Mouse (Mus musculus) cerebellum, adult (tissue): ENCODE measurements around the gene Apoo.
"Not testable (repeated sequence)": the region's sequence is repeated elsewhere in the genome, so short reads cannot be mapped to it uniquely, and the experiment has no call there.

Source experiments
- ATAC-seq: cut with Nextera tagmentation; 2 replicates; pipeline ENCODE4 v1.9.2; 2017; ENCODE audit warnings: mild to moderate bottlenecking, moderate library complexity, mixed read lengths; ENCODE audit not compliant: insufficient number of reproducible peaks, low FRiP score, low TSS enrichment

Apoo gene

DNA sequence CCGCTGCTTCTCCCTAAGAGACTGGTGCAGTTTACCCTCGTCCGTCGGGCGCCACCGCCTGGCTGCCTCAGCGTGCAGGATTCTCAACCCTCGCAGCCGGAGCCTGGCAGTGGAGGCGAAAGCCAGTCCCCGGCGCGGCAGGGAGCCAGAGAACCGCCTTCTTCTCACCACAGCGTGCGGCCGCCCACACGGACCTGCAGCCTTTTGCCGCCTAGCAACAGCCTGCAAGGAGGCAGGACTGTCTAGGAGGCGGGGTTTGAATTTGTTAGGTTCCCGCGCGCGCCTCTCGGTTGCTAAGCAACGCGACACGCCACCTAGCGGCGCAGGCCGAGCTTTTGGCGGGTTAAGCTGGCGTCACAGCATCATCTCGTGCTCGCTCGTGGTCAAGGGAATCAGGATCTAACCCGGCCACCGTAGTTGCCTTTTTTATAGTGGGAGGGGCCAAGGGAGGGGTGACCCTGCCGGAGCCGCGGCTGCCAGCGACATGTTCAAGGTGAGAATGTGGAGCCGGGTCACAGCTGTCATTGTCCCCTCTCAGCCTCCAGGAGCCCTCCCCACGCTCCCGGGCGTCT, at the start of gene Apoo, which contains the start of gene Fam90a1b:
Gene Apoo (plus strand): TSS at position 448 of the 572 bp plus-strand sequence.
Gene Fam90a1b (minus strand): TSS at position 108 of the 572 bp plus-strand sequence.
- ATAC-seq = peak; percentile 98

DNA sequence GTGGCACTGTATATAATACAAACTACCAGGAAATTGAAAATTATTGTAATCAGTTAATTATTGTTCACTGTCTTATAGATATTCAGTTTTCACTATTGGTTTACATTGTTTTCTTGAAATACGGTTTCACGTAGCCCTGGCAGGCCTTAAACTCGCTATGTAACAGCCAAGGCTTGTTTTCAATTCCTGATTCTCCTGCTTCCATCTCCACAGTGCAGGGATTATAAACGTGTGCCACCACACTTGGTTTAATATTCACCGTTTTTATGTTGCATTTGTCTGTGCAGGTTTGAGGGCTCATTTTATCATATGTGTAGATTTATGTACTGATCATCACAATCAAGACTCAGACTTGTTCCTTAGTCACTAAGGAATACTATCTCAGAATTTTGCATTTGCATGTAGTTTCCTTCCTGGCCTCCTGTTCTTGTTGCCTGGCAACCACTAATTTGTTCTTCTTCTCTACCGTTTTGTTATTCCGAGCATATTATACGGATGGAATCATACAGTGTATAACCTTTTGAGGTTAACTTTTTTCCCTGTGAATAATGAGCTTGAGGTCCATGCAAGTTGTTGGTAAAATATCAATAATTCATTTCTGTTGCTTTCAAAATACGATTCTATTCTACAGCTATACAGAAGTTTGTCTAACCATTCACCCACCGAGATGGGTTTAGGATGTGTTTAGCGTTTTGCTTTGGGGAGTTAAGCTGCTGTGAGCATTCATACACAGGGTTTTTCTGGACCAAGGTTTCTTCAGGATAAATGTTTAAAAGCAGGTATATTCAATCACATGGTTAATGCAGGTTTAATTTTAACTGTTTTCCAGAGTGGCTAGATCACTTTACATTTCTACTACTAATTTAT, 45.6 kb upstream of the Apoo start:
- no peak for ATAC-seq

DNA sequence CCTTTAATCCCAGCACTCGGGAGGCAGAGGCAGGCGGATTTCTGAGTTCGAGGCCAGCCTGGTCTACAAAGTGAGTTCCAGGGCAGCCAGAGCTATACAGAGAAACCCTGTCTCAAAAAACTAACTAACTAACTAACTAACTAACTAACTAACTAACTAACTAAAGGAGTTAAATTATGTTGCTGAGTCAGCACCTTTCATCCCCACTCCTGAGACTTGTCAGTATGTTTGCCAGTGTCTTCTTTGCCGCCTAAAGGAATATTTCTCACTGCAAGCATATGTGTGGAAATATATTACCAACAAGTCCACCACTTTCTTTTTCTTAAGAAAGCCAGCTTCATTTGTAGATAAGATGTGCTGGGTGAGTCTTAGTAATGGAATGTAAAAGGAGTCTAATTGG, 23.3 kb upstream of the Apoo start:
- ATAC-seq = not testable (repeated sequence)

DNA sequence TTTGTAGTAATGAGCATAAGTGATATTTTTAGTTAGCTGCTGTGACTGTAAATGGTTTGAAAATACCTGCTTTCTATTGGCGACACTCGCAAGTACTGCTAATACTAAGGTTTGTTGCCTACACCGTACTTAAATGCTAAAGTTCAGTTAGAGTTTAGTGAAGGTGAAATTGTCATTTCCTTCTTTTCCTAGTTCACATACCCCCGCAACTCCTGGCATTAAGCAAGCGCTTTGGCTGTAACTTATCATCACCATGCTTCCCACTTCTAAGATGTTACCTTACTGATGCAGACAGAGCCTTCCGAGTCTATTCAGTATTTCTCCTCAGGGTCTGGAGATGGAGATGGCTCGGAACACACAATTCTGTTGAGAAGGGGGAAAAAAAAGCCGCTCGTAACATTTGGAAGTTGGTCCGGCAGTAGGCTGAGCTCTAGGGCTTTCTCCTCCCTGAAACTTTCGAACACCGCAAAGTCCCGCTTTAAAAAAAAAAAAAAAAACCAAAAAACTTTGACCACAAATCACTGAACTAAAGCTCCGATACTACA, 1.5 kb upstream of the Apoo start:
- ATAC-seq = no peak

DNA sequence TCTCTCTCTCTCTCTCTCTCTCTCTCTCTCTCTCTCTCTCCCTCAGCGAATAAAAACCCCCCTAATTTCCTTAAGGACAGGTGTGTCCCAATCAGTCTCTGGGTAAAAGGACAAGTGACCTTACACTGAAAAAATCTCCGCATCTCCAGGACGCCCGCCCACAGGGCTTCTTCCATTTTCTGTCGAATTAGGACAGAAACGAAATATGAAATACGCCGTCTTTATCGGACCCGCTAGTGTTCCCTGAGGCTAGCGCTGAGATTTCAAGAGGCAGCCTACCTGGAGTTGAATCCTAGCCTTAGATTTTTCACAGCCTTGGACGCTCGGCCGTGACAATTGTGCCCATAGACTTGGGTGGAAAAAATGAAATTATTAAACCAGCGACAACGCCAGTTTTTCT, 888 bp upstream of the Apoo start:
- ATAC-seq = no peak

DNA sequence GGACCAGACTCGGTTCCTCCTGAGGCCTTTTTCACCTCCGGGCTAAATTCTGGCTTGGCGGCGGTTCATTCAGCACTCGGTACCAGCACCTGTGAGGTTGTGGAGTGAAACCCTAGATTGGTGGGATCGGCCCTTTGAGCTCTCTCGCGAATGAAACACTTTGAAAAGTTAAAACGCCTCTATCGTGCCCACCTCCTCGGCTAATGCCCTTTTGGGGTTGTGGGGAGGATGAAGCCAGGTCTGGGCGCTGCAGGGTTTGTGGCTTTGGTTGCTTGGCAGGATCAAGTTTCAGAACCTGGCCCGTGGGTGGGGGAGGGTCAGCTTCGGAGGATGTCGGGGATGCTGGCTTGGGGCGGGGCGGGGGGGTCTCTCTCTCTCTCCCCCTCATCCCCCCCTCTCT, 331 bp downstream of the Apoo start:
- ATAC-seq = peak; percentile 46; the same call in 1 of the 2 replicates

DNA sequence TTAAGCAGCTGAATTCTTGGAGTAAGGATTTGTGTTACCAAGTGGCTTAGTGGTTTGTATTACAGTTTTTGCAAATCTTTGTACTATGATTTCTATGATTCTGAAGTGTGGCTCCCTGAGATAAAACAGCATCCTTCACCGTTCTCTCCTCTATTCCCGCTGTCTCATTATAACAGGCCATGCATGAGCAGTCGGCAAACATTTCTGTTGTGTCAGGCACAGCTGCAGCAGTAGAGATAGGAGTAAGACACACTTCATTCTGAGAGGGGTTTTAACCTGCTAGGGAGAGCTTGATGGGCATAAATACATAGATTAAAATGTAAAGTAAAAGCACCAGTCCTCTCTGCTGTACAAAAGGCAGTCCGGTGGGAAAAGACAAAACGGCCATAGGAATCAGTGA, 11.8 kb downstream of the Apoo start:
- ATAC-seq = no peak

DNA sequence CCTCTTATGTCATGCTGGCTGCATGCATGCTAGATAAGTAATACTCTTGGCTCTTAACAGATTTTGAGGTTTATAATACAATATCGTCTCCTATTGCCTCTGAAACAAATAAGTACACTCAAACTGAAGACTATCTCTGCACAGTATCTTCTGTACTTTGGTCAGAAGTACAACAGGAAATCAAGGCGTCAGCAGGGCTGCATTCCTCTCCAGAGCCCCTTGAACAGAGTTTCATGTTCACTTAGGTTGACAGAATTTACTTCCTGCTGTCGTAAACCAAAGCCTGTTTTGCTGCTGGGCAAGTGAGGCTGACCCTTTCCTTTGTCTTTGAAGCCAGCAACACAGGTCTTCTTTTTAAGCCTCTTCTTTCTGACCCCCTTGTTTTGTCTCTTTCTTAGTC, 42.1 kb downstream of the Apoo start:
- no peak for ATAC-seq

DNA sequence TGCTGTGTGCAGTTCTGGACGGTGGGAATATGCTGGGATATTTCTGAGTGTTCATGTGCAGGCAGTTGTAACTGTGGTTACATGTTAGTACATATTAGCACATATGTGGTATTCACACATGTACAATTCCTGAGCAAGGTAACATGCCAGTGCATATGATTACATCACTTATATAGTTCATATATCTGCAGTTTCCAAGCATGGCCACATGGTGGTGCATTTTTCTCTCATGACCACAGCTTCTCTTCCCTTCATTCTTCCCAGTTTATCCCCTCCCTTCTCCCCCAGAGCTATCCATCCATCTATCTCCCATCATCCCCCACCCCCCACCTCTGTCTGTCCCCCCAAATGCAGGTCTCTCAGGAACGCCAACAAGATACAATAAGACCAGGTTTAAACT, 53.3 kb downstream of the Apoo start:
- ATAC-seq = no peak

DNA sequence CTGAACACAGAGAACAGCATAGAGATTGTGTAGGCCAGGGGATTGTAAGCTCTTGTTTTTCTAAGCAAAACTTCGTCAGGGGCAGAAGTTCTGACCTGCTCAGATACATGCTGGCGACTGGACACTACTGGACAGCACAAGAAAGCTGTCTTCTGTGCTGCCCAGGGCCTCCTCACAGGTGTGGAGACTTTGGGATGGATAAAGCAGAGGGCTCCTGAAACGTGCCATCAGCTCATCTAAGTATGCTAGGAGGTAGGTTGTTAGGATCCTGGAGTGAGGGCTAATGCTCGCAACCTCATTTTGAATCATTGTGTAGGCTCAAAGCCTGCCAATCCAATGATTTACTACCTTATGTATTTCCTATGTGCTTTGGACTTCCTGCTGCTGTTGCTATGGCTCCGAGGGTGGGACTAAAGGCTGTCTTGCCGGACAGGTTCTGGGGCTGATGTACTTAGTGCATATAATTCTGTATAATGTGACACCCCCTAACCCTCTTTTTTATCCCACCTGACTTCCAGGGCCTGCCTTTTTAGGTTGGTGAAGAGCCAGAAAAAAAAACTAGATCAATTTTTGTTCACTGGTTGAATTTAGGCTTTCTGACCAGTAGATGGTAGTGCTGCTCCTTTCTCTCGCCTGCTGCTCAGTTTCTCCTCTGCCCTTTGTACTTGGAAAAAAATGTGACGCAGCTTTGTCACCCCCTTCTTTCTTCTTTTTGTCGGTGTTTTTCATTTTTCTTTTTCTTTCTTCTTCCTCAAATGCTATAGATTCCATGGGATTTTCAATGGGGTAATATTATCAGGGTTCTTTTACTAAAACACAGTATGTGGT, 64.8 kb downstream of the Apoo start:
- no peak for ATAC-seq

DNA sequence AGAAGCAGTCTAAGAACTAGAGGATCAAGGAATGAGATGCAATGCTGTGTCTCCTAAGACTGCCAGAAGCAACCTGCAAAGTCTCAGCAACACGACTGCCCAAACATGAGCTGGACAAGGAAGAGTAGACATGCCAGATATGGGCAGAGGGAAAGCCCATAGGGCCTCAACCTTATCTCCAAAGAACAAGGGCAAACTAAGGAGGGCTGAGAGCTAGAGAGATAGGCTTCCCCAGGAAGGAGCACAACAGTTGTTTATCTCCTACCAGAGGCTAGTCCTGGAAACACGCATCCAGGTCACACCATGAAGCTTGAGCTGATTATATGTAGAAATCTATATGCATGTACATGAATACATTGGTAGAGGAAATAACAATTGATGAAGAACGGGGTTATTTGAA, 78.5 kb downstream of the Apoo start:
- ATAC-seq = not testable (repeated sequence)

DNA sequence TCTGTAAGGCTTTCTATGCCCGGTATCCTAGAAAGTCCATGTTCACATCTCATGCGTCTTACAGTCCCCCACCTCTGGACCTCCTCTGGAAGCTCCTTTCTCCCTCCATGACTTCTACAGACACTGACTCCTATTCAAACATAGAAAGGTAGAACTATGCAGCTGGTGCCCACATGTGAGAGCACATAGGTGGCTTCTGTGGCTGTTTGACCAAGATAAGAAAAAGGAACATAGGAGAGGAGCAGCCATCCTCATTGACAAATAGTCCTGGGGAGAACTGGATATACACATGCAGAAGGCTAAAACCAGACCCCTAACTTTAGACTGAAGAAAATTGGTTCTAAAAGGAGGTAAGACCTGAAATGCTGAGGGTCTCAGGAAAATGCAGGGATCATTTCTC, 79.1 kb downstream of the Apoo start:
- not testable (repeated sequence) for ATAC-seq

DNA sequence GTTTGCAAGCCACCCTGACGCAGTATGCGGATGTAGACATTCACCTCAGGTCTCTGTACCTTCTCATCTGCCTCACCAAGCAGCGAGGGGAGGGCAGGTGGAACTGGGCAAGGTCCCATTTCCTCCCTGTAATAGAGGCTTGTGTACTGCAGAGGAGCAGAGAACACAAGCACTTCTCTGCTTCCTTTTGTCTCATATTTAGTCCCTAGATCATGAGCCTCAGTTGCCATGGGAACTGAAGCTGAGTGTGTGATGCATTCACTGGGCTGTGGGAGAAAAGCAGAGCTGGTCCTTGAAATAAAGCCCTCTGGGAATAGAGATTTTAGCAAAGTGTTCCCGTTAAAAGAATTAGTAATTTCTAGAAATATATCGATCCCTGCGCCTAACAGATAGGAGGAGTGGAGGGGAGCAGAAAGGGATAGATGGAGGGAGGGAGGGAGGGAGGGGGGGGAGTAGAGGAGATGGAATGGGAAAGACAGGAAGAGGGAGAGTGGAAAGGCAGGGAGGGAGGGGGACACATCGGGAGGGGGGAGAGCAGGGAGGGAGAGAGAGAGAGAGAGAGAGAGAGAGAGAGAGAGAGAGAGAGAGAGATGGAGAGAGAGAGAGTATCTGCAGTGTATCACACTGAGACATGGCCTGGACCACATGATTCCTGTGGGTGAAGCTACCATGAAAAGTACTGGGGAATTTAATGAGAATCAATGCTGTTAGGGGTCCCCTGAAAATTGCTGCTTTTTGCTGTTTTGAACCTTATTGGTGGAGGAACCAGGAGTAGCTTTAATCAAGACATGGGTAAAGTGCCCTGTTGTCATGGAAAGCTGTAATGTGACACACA, 83.3 kb downstream of the Apoo start:
- ATAC-seq = not testable (repeated sequence)

DNA sequence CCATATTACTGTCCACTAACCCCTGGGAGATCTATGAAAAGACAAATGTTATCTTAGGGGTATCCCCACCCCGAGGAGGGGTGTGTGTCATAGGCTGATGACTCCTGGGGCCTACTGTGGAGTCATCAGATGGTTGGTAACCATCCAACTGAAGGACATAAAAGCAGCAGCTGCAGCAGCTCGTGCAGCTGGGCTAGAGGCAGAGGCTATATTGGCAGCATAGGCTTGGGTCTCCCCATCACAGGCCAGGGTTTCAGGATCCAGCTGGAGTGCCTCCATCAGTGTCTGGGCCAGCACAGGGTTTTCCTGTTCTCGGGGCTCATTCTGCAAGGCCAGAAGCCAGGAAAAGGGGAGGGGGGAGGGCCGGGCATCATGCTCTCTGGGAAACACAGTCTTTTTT, 92.4 kb downstream of the Apoo start:
- ATAC-seq = no peak

DNA sequence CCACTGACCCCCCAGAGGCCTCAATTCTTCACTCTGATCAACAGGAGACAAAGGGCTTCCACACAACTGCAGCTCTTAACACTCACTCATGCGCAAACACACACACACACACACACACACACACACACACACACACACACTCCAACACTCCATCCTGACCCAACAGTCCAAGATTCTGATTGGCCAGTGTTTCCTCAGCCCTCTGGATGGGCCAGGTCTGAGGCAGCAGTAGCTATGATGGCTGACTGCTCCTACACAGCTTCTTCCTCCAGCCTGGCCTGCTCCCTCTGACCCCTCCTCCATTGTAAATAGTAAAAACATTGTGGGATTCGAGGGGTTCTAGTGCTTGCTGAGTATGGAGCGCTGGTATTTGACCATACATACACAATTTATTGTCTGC, 94.6 kb downstream of the Apoo start:
- ATAC-seq = not testable (repeated sequence)

DNA sequence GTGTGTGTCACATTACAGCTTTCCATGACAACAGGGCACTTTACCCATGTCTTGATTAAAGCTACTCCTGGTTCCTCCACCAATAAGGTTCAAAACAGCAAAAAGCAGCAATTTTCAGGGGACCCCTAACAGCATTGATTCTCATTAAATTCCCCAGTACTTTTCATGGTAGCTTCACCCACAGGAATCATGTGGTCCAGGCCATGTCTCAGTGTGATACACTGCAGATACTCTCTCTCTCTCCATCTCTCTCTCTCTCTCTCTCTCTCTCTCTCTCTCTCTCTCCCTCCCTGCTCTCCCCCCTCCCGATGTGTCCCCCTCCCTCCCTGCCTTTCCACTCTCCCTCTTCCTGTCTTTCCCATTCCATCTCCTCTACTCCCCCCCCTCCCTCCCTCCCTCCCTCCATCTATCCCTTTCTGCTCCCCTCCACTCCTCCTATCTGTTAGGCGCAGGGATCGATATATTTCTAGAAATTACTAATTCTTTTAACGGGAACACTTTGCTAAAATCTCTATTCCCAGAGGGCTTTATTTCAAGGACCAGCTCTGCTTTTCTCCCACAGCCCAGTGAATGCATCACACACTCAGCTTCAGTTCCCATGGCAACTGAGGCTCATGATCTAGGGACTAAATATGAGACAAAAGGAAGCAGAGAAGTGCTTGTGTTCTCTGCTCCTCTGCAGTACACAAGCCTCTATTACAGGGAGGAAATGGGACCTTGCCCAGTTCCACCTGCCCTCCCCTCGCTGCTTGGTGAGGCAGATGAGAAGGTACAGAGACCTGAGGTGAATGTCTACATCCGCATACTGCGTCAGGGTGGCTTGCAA, 95.9 kb downstream of the Apoo start:
- peak; percentile 26; the same call in 1 of the 2 replicates for ATAC-seq
